Mouse (Mus musculus) CD8-positive naive resting alpha-beta T cell, adult 2 months (primary cell): ENCODE results near the gene Lgr6.
A peak's percentile ranks its signal among the peaks of the same experiment; 100 is the strongest.

Experiments
- DNase-seq, 2 experiments: peaks; one replicate each; pipeline ENCODE4 v3.0.0; 2022; ENCODE audit warnings: low read depth in 2 of 2, low spot score in 2 of 2

The Lgr6 gene

GRCm38 (mm10) chr1:134962821-134963220 lies 142.3 kb downstream of the Lgr6 start:
- peak; percentile 7 to 33 for DNase-seq

GRCm38 (mm10) chr1:134962053-134962803 lies 142.8 kb downstream of the Lgr6 start, which contains the start of gene Ube2t:
TSS of gene Ube2t (plus strand) at chr1:134962565.
- peak; percentile 87 to 93 for DNase-seq

DNA sequence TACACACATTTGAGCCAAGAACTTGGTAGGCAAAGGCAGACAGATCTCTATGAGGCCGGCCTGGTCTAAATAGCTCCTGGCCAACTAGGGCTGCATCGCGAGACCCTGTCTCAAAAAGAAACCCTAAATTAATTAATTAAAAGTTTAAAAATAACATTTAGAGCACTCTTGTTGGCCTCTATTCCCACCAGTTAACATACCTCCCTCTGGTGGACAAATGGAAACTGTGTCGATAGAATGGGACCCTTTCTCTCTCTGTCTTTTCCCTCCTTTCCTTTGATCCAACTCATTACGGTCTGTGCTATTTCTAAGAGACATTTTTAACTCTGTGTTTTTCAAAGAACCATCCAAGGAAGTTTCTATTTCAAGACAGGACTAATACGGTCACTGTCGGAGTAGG lies 144.4 kb downstream of the Lgr6 start:
- DNase-seq = no peak

- peak; percentile 84 to 88 for DNase-seq
Measured at GRCm38 (mm10) chr1:134955637-134956176, 149.4 kb downstream of the Lgr6 start, which contains the start of gene Ppp1r12b. TSS of gene Ppp1r12b (minus strand) at chr1:134955942.

DNA sequence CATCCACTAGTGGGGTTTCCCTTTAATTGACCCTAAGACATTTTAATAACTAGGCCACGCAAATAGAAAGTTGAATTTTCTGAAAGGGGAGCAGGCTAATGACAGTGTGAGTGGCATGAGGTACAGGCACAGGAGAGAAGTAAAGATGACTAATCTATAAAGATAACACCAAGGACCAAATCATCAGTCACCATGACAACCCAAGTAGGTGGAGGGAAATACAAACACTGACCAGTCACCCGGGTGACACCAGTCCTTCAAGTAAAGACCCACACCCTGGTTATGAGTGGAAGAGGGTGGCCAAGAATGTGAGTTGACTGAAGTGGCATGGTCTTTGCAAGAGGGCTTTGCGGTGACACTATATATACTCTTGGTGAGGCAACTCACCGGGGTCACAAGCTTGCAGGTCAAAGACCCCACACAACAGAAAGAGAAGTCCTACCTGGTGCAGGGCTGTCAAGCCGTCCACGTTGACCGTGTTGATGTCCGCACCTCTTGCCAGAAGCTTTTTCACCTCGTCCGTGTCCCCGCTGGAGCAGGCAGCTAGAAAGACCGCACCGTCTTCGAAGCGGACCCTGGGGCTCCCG lies 149.9 kb downstream of the Lgr6 start:
- no peak for DNase-seq

DNA sequence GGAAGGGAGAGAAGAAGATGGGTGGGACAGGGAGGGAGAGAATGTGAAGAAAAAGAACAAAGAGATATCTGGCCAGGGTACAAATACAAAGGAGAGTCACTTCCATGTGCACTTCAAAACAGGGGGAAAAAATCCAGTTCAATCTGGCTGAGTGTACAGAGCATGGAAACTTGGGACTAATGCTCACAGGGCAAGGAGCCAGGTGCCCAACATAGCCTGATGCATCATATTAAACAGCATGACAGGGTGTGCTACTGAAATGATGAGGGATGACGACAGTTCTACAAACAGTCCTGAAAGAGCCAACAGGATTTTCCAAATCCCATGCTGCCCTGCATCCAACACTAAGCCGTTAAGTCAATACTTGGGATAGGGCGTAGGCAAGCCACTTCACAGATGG lies 155.1 kb downstream of the Lgr6 start:
- no peak for DNase-seq

GRCm38 (mm10) chr1:134947590-134947989 lies 157.5 kb downstream of the Lgr6 start:
- no peak for DNase-seq

DNA sequence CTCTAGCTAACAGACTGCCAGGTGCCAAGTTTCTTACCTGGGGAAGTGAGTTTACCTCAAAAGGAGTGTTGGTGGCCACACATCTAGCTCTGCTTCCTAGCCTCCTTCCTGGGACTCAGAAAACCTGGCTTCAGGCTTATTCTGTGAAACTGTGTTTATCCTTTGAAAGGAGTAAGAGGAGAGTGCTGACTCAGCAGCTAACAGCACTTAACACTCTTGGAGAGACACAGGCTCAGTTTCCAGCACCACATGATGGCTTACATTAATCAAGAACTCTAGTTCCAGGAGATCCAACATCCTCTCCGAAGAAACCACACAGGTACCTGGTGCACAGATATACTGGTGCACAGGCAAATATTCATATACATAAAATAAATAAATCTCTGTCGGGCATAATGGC lies 162.2 kb downstream of the Lgr6 start:
- no peak for DNase-seq

DNA sequence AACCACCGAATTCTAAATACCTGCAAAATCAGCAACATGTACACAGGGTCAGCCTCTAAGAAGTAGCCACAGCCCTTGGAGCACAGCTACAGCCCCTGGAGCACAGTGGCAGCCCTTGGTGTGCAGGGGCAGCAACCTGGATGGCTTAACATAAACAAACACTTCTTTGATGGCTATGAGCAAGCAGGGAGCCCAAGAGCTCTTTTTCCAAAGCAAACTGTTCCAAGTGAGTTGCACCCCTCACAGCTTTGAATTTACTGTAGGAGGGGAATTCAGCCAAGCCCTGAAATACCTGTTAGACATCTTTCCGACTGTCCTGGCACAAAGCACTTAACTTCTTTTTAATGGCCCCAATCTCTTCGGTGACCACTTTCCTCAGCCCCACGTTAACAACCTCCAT lies 164.2 kb downstream of the Lgr6 start:
- DNase-seq = no peak

GRCm38 (mm10) chr1:134938233-134938632 lies 166.8 kb downstream of the Lgr6 start:
- no peak for DNase-seq

- DNase-seq = no peak
Measured at GRCm38 (mm10) chr1:134936335-134936734, 168.7 kb downstream of the Lgr6 start.
